Mouse (Mus musculus) midbrain, embryonic 12.5 days (tissue): Measurements from ENCODE around the gene Fabp7. TPM values are rescaled to one million over a fixed set of nuclear protein-coding genes. Genes with fewer than 3 reads are reported as not detected.

ENCODE experiments used
- ATAC-seq: fragments of 200-750 bp; cut with Nextera tagmentation; 2 replicates; pipeline ENCODE4 v1.8.0; 2017; ENCODE audit warnings: low read depth, moderate TSS enrichment, moderate library complexity; ENCODE audit not compliant: low FRiP score
- H3K27ac ChIP-seq: fragments of 300-500 bp; sonication (generic); replicated peaks from 2 replicates; pipeline ENCODE4 v1.5.1; 2016; ENCODE audit warnings: mild to moderate bottlenecking
- H3K27me3 ChIP-seq: fragments of 300-500 bp; sonication (generic); 2 replicates; pipeline ENCODE4 v1.6.1; 2016; ENCODE audit warnings: mild to moderate bottlenecking
- H3K36me3 ChIP-seq: fragments of 300-500 bp; sonication (generic); 2 replicates; pipeline ENCODE4 v1.6.1; 2016
- H3K4me1 ChIP-seq: fragments of 300-500 bp; sonication (generic); 2 replicates; pipeline ENCODE4 v1.6.1; 2016
- H3K4me2 ChIP-seq: fragments of 300-500 bp; sonication (generic); replicated peaks from 2 replicates; pipeline ENCODE4 v1.6.1; 2016; ENCODE audit warnings: mild to moderate bottlenecking, moderate library complexity
- H3K4me3 ChIP-seq: fragments of 300-500 bp; sonication (generic); 2 replicates; pipeline ENCODE4 v1.5.1; 2016; ENCODE audit warnings: mild to moderate bottlenecking
- H3K9ac ChIP-seq: fragments of 300-500 bp; sonication (generic); replicated peaks from 2 replicates; pipeline ENCODE4 v1.6.1; 2016; ENCODE audit warnings: mild to moderate bottlenecking, moderate library complexity
- H3K9me3 ChIP-seq: fragments of 300-500 bp; sonication (generic); 2 replicates; pipeline ENCODE4 v1.6.1; 2016; ENCODE audit warnings: mild to moderate bottlenecking
- WGBS: fragments of 180-500 bp; shearing (Covaris S2); methylation state at CpG from one replicate; pipeline ENCODE4 v1.1.7; 2016; 5-methylcytosine and 5-hydroxymethylcytosine counted together
- polyA plus RNA-seq: library from polyadenylated mRNA; unstranded; fragments of >200 nt; fragmentation: Nextera tagmentation; extraction: Ambion mirVana; gene quantifications from 2 replicates; pipeline ENCODE4 v1.2.1, GENCODE M21; 2016

The Fabp7 gene
- 1,010 and 1,136 TPM in 2 replicates for polyA plus RNA-seq

DNA sequence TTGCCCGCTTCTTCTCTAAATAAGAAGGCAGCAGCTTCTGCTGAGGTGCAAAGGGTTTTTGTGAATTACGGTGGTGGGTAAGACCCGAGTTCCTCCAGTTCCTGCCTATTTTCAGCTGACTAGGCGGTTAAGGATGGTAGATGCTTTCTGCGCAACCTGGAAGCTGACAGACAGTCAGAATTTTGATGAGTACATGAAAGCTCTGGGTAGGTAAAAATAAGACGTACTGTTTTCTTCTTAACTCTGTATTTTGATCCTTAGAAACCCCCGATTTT lies at the start of gene Fabp7:
Gene Fabp7 (plus strand): TSS at position 6 of the 275 bp plus-strand sequence.
- Histone ChIP-seq H3K27me3 (no peaks in the 10 kb centered on the region), H3K9me3 (no peaks in the 10 kb centered on the region), H3K36me3 (no peaks in the 10 kb centered on the region), H3K4me2 (peak within 1 kb of the TSS; percentile 59), H3K4me3 (peak within 1 kb of the TSS; percentile 53), H3K4me1 (peaks cover 29% of the 10 kb centered on the region), H3K9ac (peak within 1 kb of the TSS; percentile 75), H3K27ac (peak within 1 kb of the TSS; percentile 93)
- 4% methylated on average over 7 of the region's 7 CpGs for WGBS
- no peak for ATAC-seq

DNA sequence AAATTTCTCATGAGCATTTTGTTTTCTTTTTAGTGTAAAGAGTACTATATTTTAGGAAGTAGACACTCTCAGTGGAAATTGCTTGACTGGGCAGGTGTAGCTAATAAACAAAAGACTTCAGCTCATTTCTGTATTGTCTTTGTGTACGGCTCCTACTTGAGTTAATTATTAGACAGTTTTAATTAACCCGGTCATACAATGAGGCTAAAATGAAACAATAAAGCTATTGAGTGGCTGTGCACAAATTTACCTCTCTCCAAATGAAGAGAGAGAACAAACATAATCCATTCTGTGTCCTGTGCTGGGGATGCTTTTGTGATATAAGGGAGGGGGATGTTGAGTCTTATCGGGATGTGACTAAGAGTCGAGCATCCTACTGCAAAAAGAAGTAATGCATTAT lies 43.9 kb upstream of the Fabp7 start:
- Histone ChIP-seq H3K4me3 (no peak overlapping the region), H3K9me3 (no peaks in the 10 kb centered on the region), H3K36me3 (no peaks in the 10 kb centered on the region), H3K4me2 (no peak overlapping the region), H3K9ac (no peak overlapping the region), H3K27me3 (peaks cover 6% of the 10 kb centered on the region), H3K27ac (no peak overlapping the region), H3K4me1 (peaks cover 12% of the 10 kb centered on the region; the same call in 1 of the 2 replicates)
- WGBS = 76% methylated on average over 4 of the region's 4 CpGs
- ATAC-seq = no peak

GRCm38 (mm10) chr10:57741351-57741750 lies 43.3 kb upstream of the Fabp7 start:
- Histone ChIP-seq H3K9me3 (no peaks in the 10 kb centered on the region), H3K4me3 (no peak overlapping the region), H3K4me1 (peaks cover 12% of the 10 kb centered on the region; the same call in 1 of the 2 replicates), H3K36me3 (no peaks in the 10 kb centered on the region), H3K4me2 (no peak overlapping the region), H3K9ac (no peak overlapping the region), H3K27me3 (peaks cover 6% of the 10 kb centered on the region), H3K27ac (no peak overlapping the region)
- 74% methylated on average over 2 of the region's 2 CpGs for WGBS
- ATAC-seq = no peak

GRCm38 (mm10) chr10:57743045-57743444 lies 41.6 kb upstream of the Fabp7 start:
- WGBS = 71% methylated on average over 7 of the region's 7 CpGs
- peaks cover 6% of the 10 kb centered on the region for H3K27me3 ChIP-seq
- H3K4me1 ChIP-seq = peaks cover 12% of the 10 kb centered on the region; the same call in 1 of the 2 replicates
- no peaks in the 10 kb centered on the region for H3K9me3 ChIP-seq
- no peak overlapping the region for H3K4me2 ChIP-seq
- H3K4me3 ChIP-seq = no peak overlapping the region
- no peaks in the 10 kb centered on the region for H3K36me3 ChIP-seq
- 0 out of 2 replicates have a peak, but pooled peaks have one; percentile 11 for ATAC-seq
- H3K27ac ChIP-seq = no peak overlapping the region
- H3K9ac ChIP-seq = no peak overlapping the region

- Histone ChIP-seq H3K4me1 (peaks cover 12% of the 10 kb centered on the region; the same call in 1 of the 2 replicates), H3K27me3 (peaks cover 6% of the 10 kb centered on the region), H3K9ac (no peak overlapping the region), H3K36me3 (no peaks in the 10 kb centered on the region), H3K4me3 (peak overlapping the region; percentile 34), H3K27ac (no peak overlapping the region), H3K4me2 (peak overlapping the region; percentile 43), H3K9me3 (no peaks in the 10 kb centered on the region)
- WGBS = 5% methylated on average over 6 of the region's 6 CpGs
- peak; percentile 68 for ATAC-seq
Observed at GRCm38 (mm10) chr10:57743606-57744016, 41.1 kb upstream of the Fabp7 start.

GRCm38 (mm10) chr10:57744128-57744765 lies 40.4 kb upstream of the Fabp7 start:
- no peak overlapping the region for H3K4me3 ChIP-seq
- peak; percentile 62 for ATAC-seq
- no peak overlapping the region for H3K4me2 ChIP-seq
- no peaks in the 10 kb centered on the region for H3K36me3 ChIP-seq
- H3K4me1 ChIP-seq = peaks cover 12% of the 10 kb centered on the region; the same call in 1 of the 2 replicates
- no peak overlapping the region for H3K9ac ChIP-seq
- 23% methylated on average over 2 of the region's 2 CpGs for WGBS
- H3K27me3 ChIP-seq = peaks cover 6% of the 10 kb centered on the region
- no peaks in the 10 kb centered on the region for H3K9me3 ChIP-seq
- peak overlapping the region; percentile 42; the same call in 1 of the 2 replicates for H3K27ac ChIP-seq

DNA sequence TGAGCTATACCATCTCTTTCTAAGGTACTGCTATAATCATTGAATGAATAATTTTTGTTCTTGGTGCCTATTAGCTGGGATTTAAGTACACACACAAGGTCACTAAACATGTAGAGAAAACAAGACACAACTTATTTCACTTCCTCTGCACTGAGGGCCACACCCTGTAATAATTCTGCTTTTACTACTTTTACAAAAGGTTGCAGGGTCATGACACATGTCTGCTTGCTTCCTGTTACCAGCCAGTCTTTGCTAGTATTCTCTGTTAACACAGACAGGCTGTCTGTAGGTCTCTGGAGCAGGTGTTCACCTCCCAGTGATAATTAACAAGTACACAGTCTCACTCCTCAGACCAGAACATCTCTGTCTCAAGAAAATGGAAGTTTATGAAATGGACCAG lies 39.2 kb upstream of the Fabp7 start:
- no peak overlapping the region for H3K9ac ChIP-seq
- H3K4me3 ChIP-seq = no peak overlapping the region
- H3K36me3 ChIP-seq = no peaks in the 10 kb centered on the region
- no peaks in the 10 kb centered on the region for H3K9me3 ChIP-seq
- H3K27ac ChIP-seq = no peak overlapping the region
- H3K27me3 ChIP-seq = peaks cover 6% of the 10 kb centered on the region
- H3K4me2 ChIP-seq = no peak overlapping the region
- H3K4me1 ChIP-seq = peaks cover 12% of the 10 kb centered on the region; the same call in 1 of the 2 replicates
- ATAC-seq = no peak

DNA sequence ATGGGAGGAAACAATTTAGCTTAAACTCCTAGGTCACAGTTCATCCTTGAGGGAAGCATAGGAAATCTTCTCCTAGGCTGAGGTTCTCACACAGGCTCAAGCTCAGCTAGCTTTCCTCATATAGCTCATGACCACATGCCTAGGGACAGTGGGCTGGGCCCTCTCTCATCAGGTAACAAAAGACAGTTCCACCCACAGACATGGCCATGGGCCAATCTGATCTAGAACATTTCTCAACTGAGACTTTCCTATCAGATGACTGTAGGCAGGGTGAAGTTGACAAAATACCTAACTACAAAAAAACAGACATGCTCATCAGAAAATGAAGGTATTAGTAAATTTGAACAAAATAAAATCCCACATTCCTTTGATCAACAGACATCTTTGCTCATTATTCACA lies 37.6 kb upstream of the Fabp7 start:
- Histone ChIP-seq H3K4me3 (no peak overlapping the region), H3K4me2 (no peak overlapping the region), H3K4me1 (peaks cover 5% of the 10 kb centered on the region; the same call in 1 of the 2 replicates), H3K36me3 (no peaks in the 10 kb centered on the region), H3K9me3 (no peaks in the 10 kb centered on the region), H3K27me3 (peaks cover 4% of the 10 kb centered on the region; the same call in 1 of the 2 replicates), H3K9ac (no peak overlapping the region), H3K27ac (no peak overlapping the region)
- ATAC-seq = no peak

- Histone ChIP-seq H3K27ac (no peak overlapping the region), H3K36me3 (no peaks in the 10 kb centered on the region), H3K4me3 (no peak overlapping the region), H3K4me1 (no peaks in the 10 kb centered on the region), H3K9ac (no peak overlapping the region), H3K9me3 (no peaks in the 10 kb centered on the region), H3K27me3 (no peaks in the 10 kb centered on the region), H3K4me2 (no peak overlapping the region)
- WGBS = 83% methylated on average over 1 of the region's 1 CpGs
- no peak for ATAC-seq
Observed at GRCm38 (mm10) chr10:57753343-57753742, 31.3 kb upstream of the Fabp7 start.

- no peaks in the 10 kb centered on the region for H3K9me3 ChIP-seq
- no peak for ATAC-seq
- H3K27me3 ChIP-seq = no peaks in the 10 kb centered on the region
- no peaks in the 10 kb centered on the region for H3K36me3 ChIP-seq
- H3K9ac ChIP-seq = no peak overlapping the region
- H3K27ac ChIP-seq = no peak overlapping the region
- H3K4me1 ChIP-seq = no peaks in the 10 kb centered on the region
- 93% methylated on average over 2 of the region's 2 CpGs for WGBS
- no peak overlapping the region for H3K4me2 ChIP-seq
- H3K4me3 ChIP-seq = no peak overlapping the region
Observed at GRCm38 (mm10) chr10:57755201-57755736, 29.4 kb upstream of the Fabp7 start.

GRCm38 (mm10) chr10:57758999-57759398 lies 25.7 kb upstream of the Fabp7 start:
- no peak for ATAC-seq

DNA sequence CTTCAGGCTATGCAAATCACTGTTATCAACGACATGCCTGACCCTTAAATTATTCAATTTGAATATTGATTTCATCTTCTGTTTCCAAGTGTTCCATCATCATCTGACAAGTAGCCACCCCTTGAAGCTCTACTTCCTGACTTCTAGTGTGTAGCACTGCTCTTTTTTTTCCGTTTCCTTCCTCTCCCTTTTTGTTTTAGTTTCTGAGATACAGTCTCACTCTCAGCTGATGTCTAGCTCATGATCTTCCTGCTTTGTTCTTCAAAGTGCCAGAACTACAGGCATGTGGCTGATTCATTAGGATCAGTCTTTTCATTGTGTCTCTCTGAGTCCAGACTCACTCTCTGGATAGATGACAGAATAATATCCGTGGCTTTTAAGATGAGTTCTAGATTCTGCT lies 24.0 kb upstream of the Fabp7 start:
- WGBS = 81% methylated on average over 3 of the region's 3 CpGs

More at GRCm38 (mm10) chr10:57758999-57759398, 25.7 kb upstream of the Fabp7 start:
- H3K4me2 ChIP-seq = no peak overlapping the region
- no peaks in the 10 kb centered on the region for H3K4me1 ChIP-seq
- no peaks in the 10 kb centered on the region for H3K36me3 ChIP-seq
- H3K9ac ChIP-seq = no peak overlapping the region
- no peak overlapping the region for H3K4me3 ChIP-seq
- H3K9me3 ChIP-seq = no peaks in the 10 kb centered on the region
- H3K27ac ChIP-seq = no peak overlapping the region
- 93% methylated on average over 2 of the region's 2 CpGs for WGBS
- no peaks in the 10 kb centered on the region for H3K27me3 ChIP-seq

More for the DNA sequence above, 24.0 kb upstream of the Fabp7 start:
- Histone ChIP-seq H3K4me2 (no peak overlapping the region), H3K9ac (no peak overlapping the region), H3K36me3 (no peaks in the 10 kb centered on the region), H3K9me3 (no peaks in the 10 kb centered on the region), H3K4me3 (no peak overlapping the region), H3K4me1 (no peaks in the 10 kb centered on the region), H3K27ac (no peak overlapping the region), H3K27me3 (no peaks in the 10 kb centered on the region)
- ATAC-seq = no peak
